Mouse (Mus musculus): ENCODE measurements around the gene Map4k2.

The Map4k2 gene

DNA sequence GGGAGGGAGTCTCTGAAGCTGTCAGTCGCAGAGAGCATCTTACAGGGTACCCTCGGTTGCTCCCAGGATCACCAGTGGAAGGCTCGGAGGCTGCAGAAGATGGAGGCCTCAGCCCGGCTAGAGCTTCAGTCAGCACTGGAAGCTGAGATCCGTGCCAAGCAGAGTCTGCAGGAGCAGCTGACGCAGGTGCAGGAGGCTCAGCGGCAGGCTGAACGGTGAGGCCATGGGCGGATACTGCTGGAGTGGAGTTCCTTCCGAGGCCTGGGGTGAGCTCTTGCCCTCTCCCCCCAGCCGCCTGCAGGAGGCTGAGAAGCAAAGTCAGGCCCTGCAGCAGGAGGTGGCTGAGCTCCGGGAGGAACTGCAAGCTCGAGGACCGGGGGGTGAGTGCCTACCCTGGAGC is 25.4 kb upstream of the Map4k2 start:
- DNase-seq (ENCODE audit: low read depth, low spot score) = no peak

- no peak for DNase-seq (ENCODE audit: low read depth, low spot score)
Measured at GRCm38 (mm10) chr19:6318145-6318544, 22.8 kb upstream of the Map4k2 start.

GRCm38 (mm10) chr19:6321358-6321757 is 19.6 kb upstream of the Map4k2 start:
- DNase-seq (ENCODE audit: low read depth, low spot score) = no peak

- DNase-seq (ENCODE audit: low read depth, low spot score) = no peak
Measured at GRCm38 (mm10) chr19:6321786-6322621, 18.9 kb upstream of the Map4k2 start.

- no peak for DNase-seq (ENCODE audit: low read depth, low spot score)
Measured at GRCm38 (mm10) chr19:6324751-6325150, 16.2 kb upstream of the Map4k2 start.

DNA sequence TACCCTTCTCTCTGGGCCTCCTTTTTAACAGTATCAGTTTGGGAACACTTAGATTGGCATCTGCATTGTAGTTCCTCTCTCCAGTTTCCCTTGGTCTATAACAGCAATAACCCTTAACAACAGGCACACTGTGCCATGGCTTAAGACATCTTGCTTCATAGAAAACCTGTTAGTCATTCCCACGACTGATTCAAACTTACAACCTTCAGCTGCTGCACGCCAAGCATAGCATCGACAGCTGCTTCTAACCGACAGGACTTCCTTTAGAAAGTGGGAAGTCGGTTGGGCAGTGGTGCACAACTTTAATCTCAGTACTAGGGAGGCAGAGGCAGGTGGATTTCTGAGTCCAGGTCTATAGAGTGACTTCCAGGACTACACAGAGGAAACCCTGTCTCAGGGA is 9.8 kb upstream of the Map4k2 start:
- DNase-seq (ENCODE audit: low read depth, low spot score) = no peak

DNA sequence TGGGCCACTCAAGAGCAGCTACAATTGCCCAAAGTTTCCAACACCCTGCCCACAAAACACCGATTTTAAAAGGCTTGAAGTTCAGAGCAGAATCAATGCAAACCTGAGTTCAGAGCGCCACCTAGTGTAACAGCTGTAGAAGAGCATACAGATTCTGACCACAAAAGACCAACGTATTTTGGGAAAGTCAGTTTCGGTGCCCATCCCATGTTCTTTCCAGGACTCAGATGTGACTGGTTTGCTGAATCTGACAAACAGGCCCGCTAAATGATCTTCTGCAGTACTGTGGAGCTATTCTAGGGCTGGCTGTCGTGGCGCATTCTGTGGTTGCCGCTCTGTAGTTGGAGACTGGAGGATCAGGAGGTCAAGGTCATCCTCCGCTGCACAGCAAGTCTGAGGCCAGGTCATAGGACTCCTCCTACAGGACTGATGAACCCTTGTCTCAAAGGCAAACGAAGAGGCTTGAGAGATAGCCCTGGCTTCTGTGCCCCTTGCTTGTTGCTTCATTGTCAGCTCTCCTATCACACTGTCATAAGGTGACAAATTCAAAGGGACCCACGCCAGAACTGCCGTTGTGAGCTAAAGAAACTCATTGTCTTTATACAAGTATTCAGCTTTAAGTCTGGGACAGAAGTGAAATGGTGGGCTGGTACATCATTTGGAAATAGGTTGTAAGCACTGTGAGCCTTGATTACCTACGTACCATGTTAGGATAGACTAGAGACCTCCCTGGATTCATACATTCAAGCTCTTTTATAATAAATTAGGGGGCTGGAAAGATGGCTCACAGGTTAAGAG is 9.0 kb upstream of the Map4k2 start:
- peak; percentile 78 for DNase-seq (ENCODE audit: low read depth, low spot score)

DNA sequence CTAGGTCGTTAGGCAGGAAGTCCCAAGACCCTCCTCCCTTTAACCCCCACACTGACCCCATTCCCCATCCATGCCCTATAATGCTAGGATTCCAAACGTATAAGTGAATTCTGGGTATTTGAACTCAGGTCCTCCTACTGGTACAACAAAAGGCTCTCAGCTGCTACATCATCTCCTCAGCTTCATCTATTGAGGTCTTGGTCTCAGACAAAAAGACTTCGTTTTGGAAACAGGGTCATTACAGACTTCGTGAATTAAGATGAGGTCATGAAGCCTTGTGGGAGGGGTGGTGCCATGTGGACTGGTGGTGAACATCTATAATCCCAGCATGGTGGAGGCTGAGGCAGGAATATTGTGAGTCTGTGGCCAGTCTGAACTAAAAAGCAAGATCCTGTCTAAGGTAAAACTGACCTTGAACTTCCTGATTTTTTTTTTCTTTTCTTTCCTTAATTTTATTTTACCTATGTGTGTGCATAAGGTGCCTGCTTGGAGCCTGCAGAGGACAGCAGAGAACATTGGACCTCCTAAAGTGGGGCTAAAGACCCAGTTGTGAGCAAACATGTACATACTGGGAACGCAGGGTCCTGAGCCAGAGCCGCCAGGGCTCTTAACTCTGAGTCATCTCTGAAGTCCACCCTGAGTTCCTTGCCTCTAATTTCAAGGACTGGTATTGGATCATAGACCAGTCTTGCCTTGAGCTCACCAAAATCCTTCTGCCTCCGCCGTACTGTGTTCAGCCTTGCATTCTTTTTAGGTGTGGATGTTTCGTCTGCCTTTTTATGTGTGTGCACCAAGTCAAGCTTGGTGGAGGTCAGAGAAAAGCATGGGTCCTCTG is 7.0 kb upstream of the Map4k2 start:
- no peak for DNase-seq (ENCODE audit: low read depth, low spot score)

DNA sequence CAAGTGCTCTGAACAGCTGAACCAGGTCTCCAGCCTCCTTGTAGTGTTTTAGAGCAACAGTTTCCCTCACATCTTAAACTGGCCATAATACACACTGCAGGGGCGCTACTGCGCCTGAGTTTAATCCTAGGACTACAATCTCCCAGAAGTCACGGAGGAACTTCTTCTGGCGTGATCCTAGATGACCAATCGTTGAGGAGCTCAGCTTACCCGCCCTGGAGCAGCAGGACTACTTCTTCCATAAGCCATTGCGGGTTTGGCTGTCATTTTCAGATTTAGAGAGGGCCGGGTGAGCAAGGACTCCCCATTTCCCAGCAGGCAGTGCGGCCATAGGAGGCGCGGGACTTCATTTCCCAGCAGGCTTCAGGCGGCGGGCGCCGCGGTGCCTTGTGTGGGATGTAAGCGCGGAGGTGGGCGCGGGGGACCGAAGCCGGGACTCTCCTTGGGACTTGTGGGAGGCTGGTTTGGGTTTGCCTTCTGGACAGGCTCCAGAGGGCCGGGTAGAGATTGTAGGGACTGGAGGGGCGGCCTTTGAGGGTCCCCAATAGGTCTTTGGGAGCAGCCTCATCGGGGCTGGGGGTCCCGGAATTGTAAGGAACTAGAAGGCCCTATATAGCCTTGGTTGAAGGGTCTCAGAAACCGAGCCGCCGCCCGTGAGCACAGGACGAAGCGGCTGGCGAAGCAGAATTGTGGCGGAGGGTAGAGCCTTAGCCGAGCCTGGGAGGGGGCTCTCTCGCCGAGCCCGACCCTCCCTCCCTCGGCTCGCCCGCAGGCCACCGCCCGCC is 6.1 kb upstream of the Map4k2 start, which contains the start of gene Men1:
Gene Men1 (plus strand): TSS at position 307 of the 785 bp plus-strand sequence.
- DNase-seq (ENCODE audit: low read depth, low spot score) = peak; percentile 92

- peak; percentile 37 for DNase-seq (ENCODE audit: low read depth, low spot score)
Measured at GRCm38 (mm10) chr19:6335458-6335827, 5.5 kb upstream of the Map4k2 start.

DNA sequence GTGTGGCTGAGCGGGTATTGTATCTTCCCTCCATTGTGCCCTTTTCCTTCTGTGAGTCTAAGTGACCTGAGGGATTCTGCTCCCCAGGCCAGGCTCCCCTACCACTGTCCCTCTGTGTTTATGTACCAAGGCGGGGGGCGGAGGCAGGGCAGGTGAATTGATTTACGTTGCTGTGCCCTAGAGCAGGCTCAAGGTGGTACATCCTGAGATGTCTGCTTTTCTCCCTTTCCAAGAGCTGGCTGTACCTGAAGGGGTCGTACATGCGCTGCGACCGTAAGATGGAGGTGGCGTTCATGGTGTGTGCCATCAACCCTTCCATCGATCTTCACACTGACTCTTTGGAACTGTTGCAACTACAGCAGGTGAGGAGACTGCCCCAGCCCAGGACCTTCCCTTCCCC is 4.0 kb upstream of the Map4k2 start:
- no peak for DNase-seq (ENCODE audit: low read depth, low spot score)

- no peak for DNase-seq (ENCODE audit: low read depth, low spot score)
Measured at GRCm38 (mm10) chr19:6338171-6338570, 2.8 kb upstream of the Map4k2 start.

GRCm38 (mm10) chr19:6338716-6339115 is 2.2 kb upstream of the Map4k2 start:
- DNase-seq (ENCODE audit: low read depth, low spot score) = no peak

DNA sequence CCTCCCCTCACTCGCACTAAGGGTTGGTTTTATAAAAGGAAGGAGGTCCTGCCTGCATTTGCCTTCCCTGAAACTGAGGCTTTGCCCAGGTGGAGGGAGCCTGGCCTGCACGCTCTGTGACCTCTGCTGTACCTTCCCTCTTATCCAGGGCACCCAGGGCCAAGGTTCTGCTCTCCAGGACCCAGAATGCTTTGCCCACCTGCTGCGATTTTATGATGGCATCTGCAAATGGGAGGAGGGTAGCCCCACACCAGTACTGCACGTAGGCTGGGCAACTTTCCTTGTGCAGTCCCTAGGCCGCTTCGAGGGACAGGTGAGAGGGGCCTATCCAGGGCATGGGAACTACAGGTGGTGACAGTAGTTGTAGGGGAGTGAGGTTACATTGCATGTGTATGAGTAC is 1.7 kb upstream of the Map4k2 start:
- DNase-seq (ENCODE audit: low read depth, low spot score) = no peak

DNA sequence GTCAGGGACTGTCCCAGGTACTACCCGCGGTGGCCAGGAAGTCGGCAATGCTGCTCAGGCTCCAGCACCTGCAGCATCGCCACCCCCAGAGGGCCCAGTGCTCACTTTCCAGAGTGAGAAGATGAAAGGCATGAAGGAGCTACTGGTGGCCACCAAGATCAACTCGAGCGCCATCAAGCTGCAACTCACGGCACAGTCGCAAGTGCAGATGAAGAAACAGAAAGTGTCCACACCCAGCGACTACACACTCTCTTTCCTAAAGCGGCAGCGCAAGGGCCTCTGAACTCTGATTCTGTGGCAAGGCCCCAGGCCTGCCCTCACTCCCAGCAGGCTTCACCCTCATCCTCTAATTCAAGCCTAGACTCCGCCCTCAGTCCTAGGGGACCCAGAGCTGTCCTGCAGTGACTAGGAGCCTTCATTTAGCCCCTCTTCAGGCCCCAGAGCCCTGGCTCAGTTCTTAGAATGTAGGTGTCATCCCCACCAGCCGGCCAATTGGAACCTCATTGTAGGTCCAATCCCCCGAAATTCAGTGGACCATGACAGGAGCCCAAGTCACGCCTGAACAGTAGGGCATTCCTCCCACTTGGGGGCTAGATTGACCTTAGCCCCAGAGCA is 938 bp upstream of the Map4k2 start:
- DNase-seq (ENCODE audit: low read depth, low spot score) = peak; percentile 91

DNA sequence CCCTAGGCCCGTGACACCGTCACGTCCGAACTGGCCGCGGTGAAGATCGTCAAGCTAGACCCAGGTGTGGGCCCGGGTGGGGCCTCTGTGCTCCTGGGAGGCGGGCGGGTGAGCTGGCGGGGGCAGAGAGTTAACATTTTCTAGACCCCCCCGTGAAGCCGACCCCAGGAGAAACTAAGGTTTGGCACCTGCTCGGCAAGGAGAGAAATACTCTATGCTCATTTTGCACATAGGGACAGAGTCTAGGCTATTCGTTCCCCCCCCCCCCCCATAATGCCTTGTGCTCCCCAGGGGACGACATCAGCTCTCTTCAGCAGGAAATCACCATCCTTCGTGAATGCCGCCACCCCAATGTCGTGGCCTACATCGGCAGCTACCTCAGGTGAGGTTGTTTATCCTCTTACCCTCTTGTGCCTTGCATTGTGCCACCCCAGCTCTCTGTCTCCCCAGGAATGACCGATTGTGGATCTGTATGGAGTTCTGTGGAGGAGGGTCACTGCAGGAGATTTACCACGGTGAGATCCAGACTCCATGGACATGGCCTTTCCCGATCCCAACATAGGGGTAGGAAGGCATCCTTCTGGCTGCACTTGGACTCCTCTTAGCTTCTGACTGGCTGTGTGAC is 630 bp downstream of the Map4k2 start:
- DNase-seq (ENCODE audit: low read depth, low spot score) = no peak

DNA sequence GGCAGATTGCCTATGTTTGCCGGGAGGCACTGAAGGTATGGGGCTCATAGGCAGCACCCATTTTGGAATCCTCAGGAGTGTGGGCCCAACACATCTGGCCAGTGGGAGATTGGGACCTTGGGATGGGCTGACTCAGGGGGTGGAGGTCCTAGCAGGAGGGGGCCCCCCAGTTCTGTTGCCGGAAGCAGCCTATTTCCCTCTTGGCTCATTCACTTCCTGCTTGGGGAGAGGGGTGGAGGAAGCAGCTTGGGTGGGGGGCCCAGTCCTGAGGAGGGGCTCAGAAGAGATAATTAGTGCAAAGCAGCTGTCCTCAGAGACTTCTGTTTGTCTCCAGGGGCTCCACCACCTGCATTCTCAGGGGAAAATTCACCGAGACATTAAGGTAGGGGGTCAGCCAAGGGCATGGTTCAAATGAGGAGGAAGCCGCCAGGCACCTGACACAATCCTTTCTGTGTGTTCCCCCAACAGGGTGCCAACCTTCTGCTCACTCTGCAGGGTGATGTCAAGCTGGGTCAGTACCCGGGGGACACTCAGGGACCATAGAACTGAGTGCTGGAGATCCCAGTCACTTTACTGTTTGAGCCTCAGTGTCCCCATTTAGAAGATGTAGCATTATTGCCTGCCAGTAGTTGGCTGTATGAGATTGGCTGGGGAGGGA is 1.5 kb downstream of the Map4k2 start:
- DNase-seq (ENCODE audit: low read depth, low spot score) = peak; percentile 26

- peak; percentile 56 for DNase-seq (ENCODE audit: low read depth, low spot score)
Measured at GRCm38 (mm10) chr19:6343066-6343925, 2.4 kb downstream of the Map4k2 start.

DNA sequence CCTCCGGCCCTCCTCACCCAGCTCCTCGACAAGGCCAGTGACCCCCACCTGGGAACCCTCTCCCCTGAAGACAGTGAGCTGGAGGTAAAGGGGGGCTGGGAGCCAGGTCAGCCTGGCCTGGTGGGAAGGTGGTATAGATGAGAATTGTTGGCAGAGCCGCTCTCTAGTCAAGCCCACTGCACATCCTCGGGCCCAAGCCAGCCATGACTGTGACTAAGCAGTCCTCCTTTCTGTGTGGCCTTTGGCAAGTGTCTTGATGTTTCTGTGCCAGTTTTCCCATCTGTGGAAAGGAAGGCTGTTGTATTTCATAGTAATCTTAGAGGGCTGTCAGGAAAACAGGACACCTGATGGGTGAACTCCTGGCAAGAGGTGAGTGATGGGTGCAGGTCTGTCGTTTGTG is 3.1 kb downstream of the Map4k2 start:
- no peak for DNase-seq (ENCODE audit: low read depth, low spot score)

Data from CD4-positive helper T cell, adult 2 months (primary cell).